Mouse (Mus musculus) lung, adult 18-20 months (tissue): ENCODE measurements around the gene Il20.

Source experiments
- DNase-seq, 2 experiments: peaks; one replicate each; pipeline ENCODE4 v3.0.0; 2022; ENCODE audit warnings: mixed read lengths in 2 of 2

Il20 gene

DNA sequence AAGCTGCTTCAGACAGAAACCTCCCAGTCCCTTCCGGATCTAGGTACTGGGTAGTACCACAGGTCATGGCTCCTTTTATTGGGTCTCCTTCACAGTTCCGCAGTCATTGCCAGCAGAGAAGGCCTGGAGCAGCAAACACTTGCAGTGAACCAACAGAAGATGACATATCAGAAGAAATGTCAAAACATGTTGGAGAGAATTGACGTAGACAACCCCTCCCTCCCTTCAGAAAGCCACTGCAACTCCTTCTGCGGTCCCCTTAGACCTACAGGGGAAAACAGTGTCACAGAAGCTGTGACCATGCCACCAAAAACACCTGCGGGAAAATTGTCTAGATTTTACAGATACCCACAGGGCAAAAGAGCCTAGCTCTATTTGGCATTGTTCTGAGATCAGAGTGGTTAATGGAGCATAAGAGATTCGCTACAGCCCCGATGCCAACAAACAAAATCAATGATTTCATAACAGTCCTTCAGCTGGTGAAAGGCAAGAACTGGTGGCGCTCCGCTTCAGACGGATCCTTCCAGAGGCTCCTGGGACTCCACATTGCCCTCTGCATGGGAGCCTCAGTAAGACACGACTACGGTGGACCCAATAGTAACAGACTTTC is at the start of gene Il20:
Il20 (minus strand) TSS at position 51 of the 610 bp plus-strand sequence.
- no peak for DNase-seq

- DNase-seq = no peak
Observed at GRCm38 (mm10) chr1:130946920-130947319, 35.7 kb upstream of the Il20 start.

GRCm38 (mm10) chr1:130941801-130942200 is 30.6 kb upstream of the Il20 start:
- no peak for DNase-seq

- no peak for DNase-seq
Observed at GRCm38 (mm10) chr1:130940065-130940687, 28.9 kb upstream of the Il20 start, which contains the start of gene Il19. TSS of gene Il19 (minus strand) at chr1:130940115.

DNA sequence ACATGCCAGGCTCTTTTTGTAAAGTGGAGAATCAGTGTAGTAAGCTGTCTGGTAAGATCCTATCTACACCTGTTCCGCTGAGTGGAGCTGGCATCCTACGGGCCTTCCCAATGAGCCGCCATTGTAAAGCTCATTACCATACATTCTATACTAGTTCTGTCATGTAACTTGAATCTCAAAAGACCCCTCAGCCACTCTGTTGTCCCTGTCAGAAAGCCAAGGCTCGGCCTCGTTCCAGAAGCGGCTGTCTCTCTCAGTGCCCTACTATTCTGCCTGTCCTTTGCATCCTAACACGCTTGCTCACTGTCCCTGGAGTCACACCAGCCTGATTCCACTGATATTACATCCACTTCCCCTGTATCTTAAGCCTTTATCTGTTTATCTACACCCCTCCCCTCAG is 26.9 kb upstream of the Il20 start:
- no peak for DNase-seq

- no peak for DNase-seq
Observed at GRCm38 (mm10) chr1:130937170-130937569, 25.9 kb upstream of the Il20 start.

GRCm38 (mm10) chr1:130936351-130936750 is 25.1 kb upstream of the Il20 start:
- DNase-seq = no peak

DNA sequence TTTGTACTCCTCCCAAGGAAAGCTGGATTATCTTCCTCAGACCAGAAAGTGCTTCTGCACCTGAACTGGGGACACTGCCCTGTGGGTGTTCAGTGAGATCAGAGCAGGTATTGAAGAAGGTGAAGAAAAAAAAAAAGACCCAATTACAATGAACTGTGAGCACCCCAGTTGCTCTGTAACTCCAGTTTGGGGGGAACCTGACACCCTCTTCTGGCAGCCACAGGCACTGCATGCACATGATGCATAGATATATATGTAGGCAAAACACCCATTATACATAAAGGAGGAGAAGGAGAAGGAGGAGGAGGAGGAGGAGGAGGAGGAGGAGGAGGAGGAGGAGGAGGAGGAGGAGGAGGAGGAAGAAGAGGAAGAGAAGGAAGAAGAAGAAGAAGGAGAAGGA is 15.2 kb upstream of the Il20 start:
- DNase-seq = no peak

DNA sequence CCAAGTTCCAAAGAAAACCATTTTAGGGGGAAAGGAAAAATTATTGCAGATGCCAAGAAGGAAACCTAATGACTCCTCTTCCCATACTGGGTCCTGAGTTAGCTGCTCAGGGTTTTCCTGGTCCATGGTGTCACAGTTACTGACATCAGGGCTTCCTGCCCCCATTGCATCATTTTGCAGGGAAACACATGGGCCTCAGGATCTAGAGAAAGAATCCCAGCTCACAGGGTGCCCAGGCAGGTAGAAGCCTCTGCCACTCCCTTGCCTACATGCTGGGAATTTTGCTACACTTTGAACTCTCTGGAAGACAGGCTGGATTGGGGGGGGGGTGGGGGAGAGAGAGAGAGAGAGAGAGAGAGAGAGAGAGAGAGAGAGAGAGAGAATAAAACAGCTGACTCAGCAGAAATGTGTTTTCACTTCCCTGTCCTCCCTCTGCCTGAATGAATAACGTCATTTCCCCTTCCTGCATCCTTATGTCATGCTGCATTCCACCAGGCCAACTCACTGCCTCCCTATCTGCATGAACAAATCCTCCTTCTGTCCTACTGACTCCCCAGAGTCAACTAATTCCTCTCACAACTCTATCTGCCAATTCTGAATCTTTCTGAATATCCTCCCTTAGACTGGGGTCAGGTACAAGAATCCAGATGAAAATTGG is 7.2 kb upstream of the Il20 start:
- no peak for DNase-seq

- no peak for DNase-seq
Observed at GRCm38 (mm10) chr1:130902505-130902904, 8.7 kb downstream of the Il20 start.

GRCm38 (mm10) chr1:130894468-130894867 is 16.8 kb downstream of the Il20 start:
- DNase-seq = no peak

GRCm38 (mm10) chr1:130893329-130894040 is 17.8 kb downstream of the Il20 start:
- DNase-seq = no peak

DNA sequence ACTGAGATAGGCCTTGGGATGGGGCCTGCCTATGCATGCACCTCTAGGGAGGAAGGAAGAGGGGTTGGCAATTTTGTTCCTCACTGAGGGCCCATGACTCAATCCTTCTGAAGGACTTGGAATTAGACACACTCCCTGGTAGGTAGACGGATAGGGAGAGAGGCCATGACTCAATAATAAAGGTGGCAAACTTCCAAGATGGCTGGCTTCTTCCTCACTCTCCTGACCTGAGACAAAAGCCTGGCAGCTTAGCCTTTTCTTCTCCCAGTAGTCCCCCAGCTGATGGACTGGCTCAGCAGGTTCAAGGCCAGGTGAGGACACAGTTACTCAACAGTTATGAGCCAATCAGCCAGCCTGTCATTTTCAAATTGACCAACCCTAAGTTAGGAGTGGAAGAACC is 18.8 kb downstream of the Il20 start:
- DNase-seq = peak in 1 of 2 experiments; percentile 18

DNA sequence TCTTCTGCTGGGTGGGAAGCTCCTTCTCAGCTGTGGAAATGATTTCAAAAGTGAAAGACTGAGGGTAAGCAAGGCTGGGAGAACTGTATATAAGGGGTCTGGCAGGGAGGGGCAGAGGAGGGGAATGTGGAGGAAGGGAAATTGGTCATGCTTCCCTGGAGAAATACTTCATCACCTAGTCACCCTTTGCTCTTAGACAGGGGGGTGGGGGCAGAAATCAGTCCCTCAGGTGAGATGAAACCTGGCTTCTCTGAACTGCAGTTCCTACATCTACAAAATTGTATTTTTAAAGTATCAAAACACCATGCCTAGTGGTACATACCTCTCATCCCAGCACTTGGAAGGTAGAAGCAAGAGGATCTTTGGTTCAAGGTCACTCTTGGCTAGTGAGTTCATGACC is 23.9 kb downstream of the Il20 start, which contains the start of gene Il24:
Il24 (minus strand) TSS at position 101 of the 400 bp plus-strand sequence.
- DNase-seq = no peak

- no peak for DNase-seq
Observed at GRCm38 (mm10) chr1:130883146-130883545, 28.1 kb downstream of the Il20 start.

DNA sequence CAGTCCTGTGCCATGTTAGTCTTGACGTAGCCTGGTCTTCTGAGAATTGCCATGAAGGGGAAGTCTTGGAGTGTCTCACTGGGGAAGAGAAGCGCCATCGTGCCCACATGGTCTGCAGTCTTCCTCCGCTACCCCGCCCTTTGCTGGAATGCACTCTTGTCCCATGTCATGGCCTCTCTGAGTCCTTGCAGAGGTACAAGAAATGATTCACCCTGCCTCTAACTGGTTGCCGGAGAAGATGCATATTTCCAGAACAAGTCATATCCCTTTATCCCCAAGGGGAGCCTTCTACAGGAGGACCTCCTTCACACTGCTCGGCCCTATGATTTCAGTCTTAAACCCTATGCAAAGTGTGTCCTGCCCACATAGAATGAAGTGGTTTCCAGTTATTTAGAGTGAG is 31.3 kb downstream of the Il20 start:
- no peak for DNase-seq

- DNase-seq = peak; percentile 8 to 24
Observed at GRCm38 (mm10) chr1:130877889-130878614, 33.2 kb downstream of the Il20 start.

GRCm38 (mm10) chr1:130876931-130877509 is 34.2 kb downstream of the Il20 start:
- peak in 1 of 2 experiments; percentile 42 for DNase-seq

- no peak for DNase-seq
Observed at GRCm38 (mm10) chr1:130875910-130876309, 35.3 kb downstream of the Il20 start.

GRCm38 (mm10) chr1:130875139-130875538 is 36.1 kb downstream of the Il20 start:
- DNase-seq = peak; percentile 9 to 33

- no peak for DNase-seq
Observed at GRCm38 (mm10) chr1:130872912-130873311, 38.3 kb downstream of the Il20 start.

GRCm38 (mm10) chr1:130865541-130866221 is 45.6 kb downstream of the Il20 start, which contains the start of gene Fcmr:
TSS of gene Fcmr (plus strand) at chr1:130865669.
- no peak for DNase-seq
